Mouse (Mus musculus): ENCODE results near the gene Nat14. TPM values are rescaled to one million over a fixed set of nuclear protein-coding genes. Genes with fewer than 3 reads are reported as not detected.
"Not testable (repeated sequence)": the region's sequence is repeated elsewhere in the genome, so short reads cannot be mapped to it uniquely, and the experiment has no call there.

Nat14 gene
- polyA plus RNA-seq (2015; fragmentation: Nextera tagmentation; extraction: Ambion mirVana), result 5.1 and 5.5 TPM in 2 replicates

DNA sequence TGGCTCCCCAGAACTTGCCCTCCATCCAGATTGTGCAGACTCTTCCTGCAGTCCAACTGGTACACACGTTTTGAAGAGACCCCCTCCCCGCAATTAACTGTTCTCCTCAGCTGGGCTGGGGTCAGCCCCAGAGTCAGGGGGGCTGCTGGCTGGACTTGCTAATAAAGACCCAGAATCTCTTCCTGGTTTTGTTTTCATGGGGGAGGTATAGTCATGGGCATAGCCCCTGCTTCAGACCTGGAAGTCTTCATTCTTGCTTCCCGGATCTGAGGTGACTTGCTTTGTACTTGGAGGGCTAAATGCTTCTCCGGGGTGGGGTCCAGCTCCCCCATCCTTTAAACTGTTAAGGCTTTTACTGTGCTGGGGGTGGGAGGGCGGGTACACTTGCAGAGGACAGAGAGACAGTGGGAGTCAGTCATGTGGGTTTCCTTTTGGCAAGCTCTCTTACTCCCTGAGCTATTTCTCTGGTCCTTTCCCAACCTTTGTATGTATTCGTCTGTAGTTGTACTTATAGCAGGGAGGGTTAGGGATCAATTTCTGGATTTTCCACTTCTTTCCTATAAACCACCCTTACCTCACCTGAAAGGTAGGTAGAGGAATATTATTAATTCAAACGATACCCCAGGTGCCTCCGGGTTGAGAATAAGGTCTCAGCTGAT, at the start of gene Nat14:
Gene Nat14, plus strand, starts transcription at position 205 of the 659 bp plus-strand sequence.
- Histone ChIP-seq H3K27me3 (no peaks in the 10 kb centered on the region), H3K9me3 (replicated peaks) (no peaks in the 10 kb centered on the region), H3K36me3 (peaks cover 41% of the 10 kb centered on the region), H3K4me2 (replicated peaks) (peak within 1 kb of the TSS; percentile 59), H3K4me3 (replicated peaks) (peak within 1 kb of the TSS; percentile 34), H3K27ac (replicated peaks) (peak within 1 kb of the TSS; percentile 91), H3K9ac (0 out of 2 replicates have a peak within 1 kb of the TSS, but pooled peaks have one; percentile 22), H3K4me1 (peaks cover 55% of the 10 kb centered on the region)
- WGBS, result 29% methylated on average over 8 of the region's 8 CpGs
- ATAC-seq (ENCODE audit: insufficient number of reproducible peaks, low FRiP score, low TSS enrichment, low read depth), result no peak

- Histone ChIP-seq H3K4me1 (peaks cover 15% of the 10 kb centered on the region), H3K4me3 (replicated peaks) (peak within 1 kb of the TSS; percentile 61), H3K27me3 (no peaks in the 10 kb centered on the region), H3K4me2 (replicated peaks) (peak within 1 kb of the TSS; percentile 87), H3K9me3 (replicated peaks) (no peaks in the 10 kb centered on the region), H3K9ac (peak within 1 kb of the TSS; percentile 56), H3K36me3 (no peaks in the 10 kb centered on the region), H3K27ac (replicated peaks) (peak within 1 kb of the TSS; percentile 49)
- under 1% methylated on average over 22 of the region's 22 CpGs for WGBS
- ATAC-seq (ENCODE audit: insufficient number of reproducible peaks, low FRiP score, low TSS enrichment, low read depth), result peak; percentile 99
Observed at GRCm38 (mm10) chr7:4876753-4877221, 45.0 kb upstream of the Nat14 start, which contains the start of gene Isoc2a. TSS of gene Isoc2a (plus strand) at chr7:4877153.

GRCm38 (mm10) chr7:4877226-4877625, 44.6 kb upstream of the Nat14 start:
- no peaks in the 10 kb centered on the region for H3K36me3 ChIP-seq
- peak overlapping the region; percentile 49 for H3K27ac ChIP-seq (replicated peaks)
- H3K4me2 ChIP-seq (replicated peaks), result peak overlapping the region; percentile 87
- H3K9ac ChIP-seq, result peak overlapping the region; percentile 56
- peak overlapping the region; percentile 61 for H3K4me3 ChIP-seq (replicated peaks)
- ATAC-seq (ENCODE audit: insufficient number of reproducible peaks, low FRiP score, low TSS enrichment, low read depth), result no peak
- 4% methylated on average over 11 of the region's 11 CpGs for WGBS
- H3K27me3 ChIP-seq, result no peaks in the 10 kb centered on the region
- no peaks in the 10 kb centered on the region for H3K9me3 ChIP-seq (replicated peaks)
- H3K4me1 ChIP-seq, result peaks cover 15% of the 10 kb centered on the region

GRCm38 (mm10) chr7:4878186-4878585, 43.6 kb upstream of the Nat14 start:
- ATAC-seq (ENCODE audit: insufficient number of reproducible peaks, low FRiP score, low TSS enrichment, low read depth), result no peak
- H3K36me3 ChIP-seq, result no peaks in the 10 kb centered on the region
- 0 out of 2 replicates have a peak overlapping the region, but pooled peaks have one; percentile 56 for H3K9ac ChIP-seq
- peaks cover 15% of the 10 kb centered on the region for H3K4me1 ChIP-seq
- no peak overlapping the region for H3K27ac ChIP-seq (replicated peaks)
- H3K27me3 ChIP-seq, result no peaks in the 10 kb centered on the region
- H3K9me3 ChIP-seq (replicated peaks), result no peaks in the 10 kb centered on the region
- no peak overlapping the region for H3K4me2 ChIP-seq (replicated peaks)
- H3K4me3 ChIP-seq (replicated peaks), result no peak overlapping the region

- not testable (repeated sequence) for H3K4me3 ChIP-seq (replicated peaks); H3K9ac ChIP-seq; H3K27ac ChIP-seq (replicated peaks); H3K4me2 ChIP-seq (replicated peaks); ATAC-seq (ENCODE audit: insufficient number of reproducible peaks, low FRiP score, low TSS enrichment, low read depth); H3K27me3 ChIP-seq; H3K9me3 ChIP-seq (replicated peaks); H3K36me3 ChIP-seq
- H3K4me1 ChIP-seq, result peaks cover 15% of the 10 kb centered on the region
- 81% methylated on average over 1 of the region's 1 CpGs for WGBS
Observed at GRCm38 (mm10) chr7:4879036-4879435, 42.8 kb upstream of the Nat14 start.

DNA sequence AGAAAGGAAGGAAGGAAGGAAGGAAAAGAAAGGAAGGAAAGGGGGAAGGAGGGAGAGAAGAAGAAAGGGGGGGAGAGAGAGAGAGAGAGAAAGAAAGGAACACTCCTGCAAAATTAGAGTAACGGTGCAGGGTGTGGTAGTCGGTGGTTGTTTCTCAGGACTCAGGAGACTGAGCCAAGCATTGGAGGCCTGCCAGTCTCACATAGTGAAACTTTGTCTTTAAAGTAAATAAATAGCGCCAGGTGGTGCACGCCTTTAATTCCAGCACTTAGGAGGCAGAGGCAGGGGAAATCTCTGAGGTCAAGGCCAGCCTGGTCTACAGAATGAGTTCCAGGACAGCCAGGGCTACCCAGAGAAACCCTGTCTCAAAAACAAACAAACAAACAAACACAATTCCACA, 35.1 kb upstream of the Nat14 start:
- no peaks in the 10 kb centered on the region for H3K9me3 ChIP-seq (replicated peaks)

DNA sequence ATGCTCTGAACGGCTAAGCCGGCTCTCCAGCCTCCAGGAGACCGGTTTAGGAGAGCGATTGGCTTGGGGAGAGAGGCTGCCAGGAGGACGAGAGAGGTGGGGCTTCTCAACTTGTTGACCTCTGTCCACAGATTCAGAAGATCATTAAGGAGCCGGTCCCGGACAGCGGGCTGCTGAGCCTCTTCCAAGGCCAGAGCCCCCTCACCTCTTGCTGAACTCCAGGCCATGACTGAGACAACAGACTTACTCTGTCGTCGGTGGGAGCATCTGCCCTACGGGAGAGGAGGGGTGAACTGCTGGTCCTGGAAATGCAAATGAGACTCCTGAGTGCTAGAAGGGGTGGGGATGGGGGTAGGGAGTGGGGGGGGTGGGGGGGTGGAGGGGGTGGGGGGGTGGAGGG, 26.6 kb upstream of the Nat14 start:
- H3K4me2 ChIP-seq (replicated peaks), result no peak overlapping the region
- no peaks in the 10 kb centered on the region for H3K36me3 ChIP-seq
- no peak overlapping the region for H3K9ac ChIP-seq
- H3K4me3 ChIP-seq (replicated peaks), result no peak overlapping the region
- WGBS, result 58% methylated on average over 11 of the region's 11 CpGs
- no peak for ATAC-seq (ENCODE audit: insufficient number of reproducible peaks, low FRiP score, low TSS enrichment, low read depth)
- H3K9me3 ChIP-seq (replicated peaks), result no peaks in the 10 kb centered on the region
- H3K4me1 ChIP-seq, result peaks cover 11% of the 10 kb centered on the region
- peaks cover 6% of the 10 kb centered on the region; the same call in 1 of the 2 replicates for H3K27me3 ChIP-seq
- no peak overlapping the region for H3K27ac ChIP-seq (replicated peaks)

More for the DNA sequence above, 35.1 kb upstream of the Nat14 start:
- Histone ChIP-seq H3K4me3 (replicated peaks) (no peak overlapping the region), H3K27me3 (no peaks in the 10 kb centered on the region), H3K36me3 (no peaks in the 10 kb centered on the region), H3K4me1 (no peaks in the 10 kb centered on the region), H3K4me2 (replicated peaks) (no peak overlapping the region), H3K27ac (replicated peaks) (no peak overlapping the region), H3K9ac (no peak overlapping the region)
- ATAC-seq (ENCODE audit: insufficient number of reproducible peaks, low FRiP score, low TSS enrichment, low read depth), result no peak
- 54% methylated on average over 4 of the region's 4 CpGs for WGBS

DNA sequence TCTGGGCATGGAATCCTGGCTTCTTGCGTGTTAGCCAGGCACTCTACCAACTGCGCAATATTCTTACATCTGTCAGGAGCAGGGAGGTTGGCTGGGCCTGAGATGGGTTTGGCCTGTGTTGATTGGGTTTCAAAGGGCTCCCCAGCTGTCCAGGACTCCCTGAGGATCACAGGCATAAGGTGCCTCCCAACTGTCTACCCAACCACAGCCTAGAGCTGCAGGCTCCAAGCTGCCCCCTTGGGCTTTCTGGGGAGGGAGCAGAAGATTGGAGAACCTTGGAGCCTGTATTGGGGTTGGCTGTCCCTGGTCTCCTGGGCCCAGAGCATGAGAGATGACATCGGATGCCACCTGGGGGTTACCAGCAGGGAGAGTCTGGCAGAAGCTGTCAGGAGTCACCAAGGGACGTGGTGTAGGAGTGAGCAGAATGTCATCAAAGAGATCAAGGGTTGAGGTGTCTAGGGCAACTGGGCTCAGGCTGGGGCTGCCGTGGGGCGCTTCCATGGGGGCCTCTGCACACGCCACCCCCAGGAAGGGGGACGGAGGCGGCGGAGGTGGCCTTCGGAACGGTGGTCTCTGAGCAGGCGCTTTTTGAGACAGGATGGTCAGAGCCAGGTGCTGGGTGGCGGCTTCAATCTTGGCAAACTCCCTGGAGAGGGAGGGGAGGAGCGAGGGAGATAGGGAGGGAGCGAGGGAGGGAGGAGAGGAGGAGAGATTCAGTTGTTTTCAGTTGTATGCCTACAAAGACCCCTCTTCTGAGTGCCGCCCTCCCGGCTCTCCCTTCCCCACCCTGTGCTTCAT, 22.8 kb upstream of the Nat14 start:
- Histone ChIP-seq H3K27ac (replicated peaks) (no peak overlapping the region; the same call in 1 of the 2 replicates), H3K36me3 (no peaks in the 10 kb centered on the region), H3K9ac (no peak overlapping the region), H3K4me3 (replicated peaks) (peak overlapping the region; percentile 33), H3K9me3 (replicated peaks) (no peaks in the 10 kb centered on the region), H3K4me1 (peaks cover 15% of the 10 kb centered on the region), H3K4me2 (replicated peaks) (peak overlapping the region; percentile 48), H3K27me3 (peaks cover 6% of the 10 kb centered on the region; the same call in 1 of the 2 replicates)
- 18% methylated on average over 17 of the region's 18 CpGs for WGBS
- ATAC-seq (ENCODE audit: insufficient number of reproducible peaks, low FRiP score, low TSS enrichment, low read depth), result peak; percentile 74; the same call in 1 of the 2 replicates

- peak overlapping the region; percentile 48 for H3K4me2 ChIP-seq (replicated peaks)
- H3K27ac ChIP-seq (replicated peaks), result 0 out of 2 replicates have a peak overlapping the region, but pooled peaks have one; percentile 17
- H3K9ac ChIP-seq, result peak overlapping the region; percentile 15; the same call in 1 of the 2 replicates
- WGBS, result 4% methylated on average over 19 of the region's 19 CpGs
- peaks cover 15% of the 10 kb centered on the region for H3K4me1 ChIP-seq
- ATAC-seq (ENCODE audit: insufficient number of reproducible peaks, low FRiP score, low TSS enrichment, low read depth), result no peak
- H3K4me3 ChIP-seq (replicated peaks), result peak overlapping the region; percentile 33
- H3K9me3 ChIP-seq (replicated peaks), result no peaks in the 10 kb centered on the region
- H3K27me3 ChIP-seq, result peaks cover 6% of the 10 kb centered on the region; the same call in 1 of the 2 replicates
- H3K36me3 ChIP-seq, result no peaks in the 10 kb centered on the region
Observed at GRCm38 (mm10) chr7:4899649-4900522, 21.9 kb upstream of the Nat14 start.

DNA sequence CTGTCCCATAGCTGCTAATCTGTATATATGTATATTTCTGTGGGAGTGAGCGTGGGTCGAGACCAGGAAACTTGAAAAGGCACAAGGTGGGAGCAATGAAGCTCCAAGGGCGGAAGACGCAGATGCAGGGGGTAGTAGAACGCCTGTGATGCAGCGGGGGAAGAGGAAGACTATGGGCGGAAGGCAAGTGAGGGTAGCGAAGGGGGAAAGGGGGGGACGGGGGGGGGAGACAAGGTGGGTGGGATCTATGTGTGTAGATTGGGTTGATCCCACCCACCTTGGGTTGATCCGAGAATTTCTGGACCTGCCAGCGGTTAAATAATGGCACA, 21.3 kb upstream of the Nat14 start:
- 23% methylated on average over 11 of the region's 11 CpGs for WGBS

More for the DNA sequence above, 21.3 kb upstream of the Nat14 start:
- H3K9ac ChIP-seq, result no peak overlapping the region
- peaks cover 15% of the 10 kb centered on the region for H3K4me1 ChIP-seq
- peak overlapping the region; percentile 33 for H3K4me3 ChIP-seq (replicated peaks)
- no peaks in the 10 kb centered on the region for H3K36me3 ChIP-seq
- peak overlapping the region; percentile 48 for H3K4me2 ChIP-seq (replicated peaks)
- ATAC-seq (ENCODE audit: insufficient number of reproducible peaks, low FRiP score, low TSS enrichment, low read depth), result no peak
- 0 out of 2 replicates have a peak overlapping the region, but pooled peaks have one; percentile 17 for H3K27ac ChIP-seq (replicated peaks)
- H3K27me3 ChIP-seq, result peaks cover 6% of the 10 kb centered on the region; the same call in 1 of the 2 replicates
- no peaks in the 10 kb centered on the region for H3K9me3 ChIP-seq (replicated peaks)

Data from embryonic facial prominence, embryonic 15.5 days (tissue).